Mouse (Mus musculus) heart, adult 2 months (tissue): ENCODE results near the gene Grm1.

Source experiments
- CTCF ChIP-seq: fragments of 200-600 bp; IDR thresholded peaks from 2 replicates; pipeline ENCODE4 v1.8.1; 2022; ENCODE audit warnings: antibody characterized with exemption, mild to moderate bottlenecking, moderate library complexity
- EP300 ChIP-seq: fragments of 200-500 bp; IDR thresholded peaks from 2 replicates; pipeline ENCODE4 v1.6.1; 2011; ENCODE audit warnings: low read depth, low read length, control low read depth; ENCODE audit not compliant: insufficient read depth

DNA sequence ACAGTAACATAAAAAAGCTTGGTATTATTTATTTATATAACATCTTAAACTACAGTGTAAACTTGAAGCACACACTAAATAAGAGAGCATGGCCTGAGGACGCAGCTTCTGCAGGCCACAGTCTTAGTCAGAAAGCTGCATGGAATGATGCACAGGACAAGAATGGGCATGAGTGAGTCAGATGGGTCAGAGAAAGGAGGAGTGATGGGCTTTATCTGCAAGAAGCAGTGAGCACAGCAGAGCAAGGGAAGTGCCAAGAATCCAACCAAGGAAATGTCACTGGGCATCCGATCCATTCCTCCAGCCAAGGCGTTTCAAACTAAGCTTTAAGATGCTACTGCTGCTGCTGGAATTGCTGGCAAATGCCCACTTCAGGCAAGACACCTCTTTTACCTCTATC lies 131.6 kb downstream of the Grm1 start:
- no peak for TF ChIP-seq EP300
- TF ChIP-seq CTCF, result no peak
